Mouse (Mus musculus) ES-Bruce4 (cell line): Measurements from ENCODE around the gene Mpi. TPM values are rescaled to one million over a fixed set of nuclear protein-coding genes. Genes with fewer than 3 reads are reported as not detected.

Experiments
- H3K27ac ChIP-seq: 2 replicates; pipeline ENCODE4 v1.5.1; 2012; ENCODE audit warnings: low read length, inconsistent platforms; ENCODE audit not compliant: insufficient read depth
- H3K27me3 ChIP-seq: 2 replicates; pipeline ENCODE4 v1.6.1; 2012; ENCODE audit warnings: mild to moderate bottlenecking, low read length, inconsistent platforms; ENCODE audit not compliant: control insufficient read depth, poor library complexity, insufficient read depth, severe bottlenecking
- H3K36me3 ChIP-seq: 2 replicates; pipeline ENCODE4 v1.6.1; 2012; ENCODE audit warnings: inconsistent platforms, mild to moderate bottlenecking, low read length, moderate library complexity; ENCODE audit not compliant: control insufficient read depth, poor library complexity, insufficient read depth, severe bottlenecking
- H3K4me1 ChIP-seq: one replicate; pipeline ENCODE4 v1.8.1; 2011; ENCODE audit warnings: low read length; ENCODE audit not compliant: control insufficient read depth, insufficient read depth
- H3K4me3 ChIP-seq: 2 replicates; pipeline ENCODE4 v1.5.1; 2011; ENCODE audit warnings: low read depth, mild to moderate bottlenecking, low read length
- H3K9ac ChIP-seq: 2 replicates; pipeline ENCODE4 v1.6.1; 2012; ENCODE audit warnings: low read depth, mild to moderate bottlenecking, inconsistent platforms; ENCODE audit not compliant: poor library complexity, severe bottlenecking
- H3K9me3 ChIP-seq: replicated peaks from 2 replicates; pipeline ENCODE4 v1.6.1; 2012; ENCODE audit warnings: mild to moderate bottlenecking, low read length, inconsistent platforms; ENCODE audit not compliant: control insufficient read depth, poor library complexity, insufficient read depth, severe bottlenecking
- CTCF ChIP-seq: IDR thresholded peaks from one replicate; pipeline ENCODE4 v1.8.1; 2011; ENCODE audit warnings: low read depth, low read length
- EP300 ChIP-seq: IDR thresholded peaks from 2 replicates; pipeline ENCODE4 v1.6.1; 2011; ENCODE audit warnings: low read depth, low read length; ENCODE audit not compliant: insufficient read depth
- POLR2A ChIP-seq: IDR thresholded peaks from one replicate; pipeline ENCODE4 v1.8.1; 2011; ENCODE audit warnings: low read length; ENCODE audit not compliant: insufficient read depth
- polyA plus RNA-seq: library from polyadenylated mRNA; stranded (reverse); fragments of >200 nt; gene quantifications from 2 replicates; pipeline ENCODE4 v1.2.4, GENCODE M21; 2011; ENCODE audit warnings: low read depth; ENCODE audit not compliant: missing spikeins, insufficient read depth, insufficient read length

Gene Mpi
- polyA plus RNA-seq, 1 experiment, result 39.1 TPM

GRCm38 (mm10) chr9:57503622-57504380 lies 48.8 kb downstream of the Mpi start, which contains the start of gene Rpp25:
TSS of gene Rpp25 (plus strand) at chr9:57504026.
- Histone ChIP-seq H3K36me3 (no peaks in the 10 kb centered on the region), H3K27me3 (no peaks in the 10 kb centered on the region), H3K9me3 (no peaks in the 10 kb centered on the region), H3K4me1 (peaks cover 7% of the 10 kb centered on the region), H3K4me3 (peak within 1 kb of the TSS; percentile 72), H3K9ac (peak within 1 kb of the TSS; percentile 62), H3K27ac (peak within 1 kb of the TSS; percentile 20; the same call in 1 of the 2 replicates)
- no peak for TF ChIP-seq CTCF
- no peak for TF ChIP-seq EP300
- peak; percentile 65 for TF ChIP-seq POLR2A

- no peaks in the 10 kb centered on the region for H3K27me3 ChIP-seq
- H3K9ac ChIP-seq, result peak overlapping the region; percentile 62
- TF ChIP-seq CTCF, result no peak
- TF ChIP-seq POLR2A, result no peak
- no peak for TF ChIP-seq EP300
- H3K27ac ChIP-seq, result peak overlapping the region; percentile 20; the same call in 1 of the 2 replicates
- peaks cover 7% of the 10 kb centered on the region for H3K4me1 ChIP-seq
- H3K4me3 ChIP-seq, result peak overlapping the region; percentile 72
- no peaks in the 10 kb centered on the region for H3K9me3 ChIP-seq
- H3K36me3 ChIP-seq, result no peaks in the 10 kb centered on the region
Measured at GRCm38 (mm10) chr9:57502911-57503621, 49.5 kb downstream of the Mpi start.

GRCm38 (mm10) chr9:57501861-57502260 lies 50.7 kb downstream of the Mpi start:
- H3K27me3 ChIP-seq, result no peaks in the 10 kb centered on the region
- no peak for TF ChIP-seq EP300
- no peak for TF ChIP-seq CTCF
- no peak for TF ChIP-seq POLR2A
- H3K9ac ChIP-seq, result peak overlapping the region; percentile 62
- no peaks in the 10 kb centered on the region for H3K36me3 ChIP-seq
- H3K27ac ChIP-seq, result no peak overlapping the region
- peaks cover 7% of the 10 kb centered on the region for H3K4me1 ChIP-seq
- peak overlapping the region; percentile 39 for H3K4me3 ChIP-seq
- H3K9me3 ChIP-seq, result no peaks in the 10 kb centered on the region

- Histone ChIP-seq H3K4me1 (peaks cover 7% of the 10 kb centered on the region), H3K27me3 (no peaks in the 10 kb centered on the region), H3K4me3 (peak overlapping the region; percentile 39; the same call in 1 of the 2 replicates), H3K36me3 (no peaks in the 10 kb centered on the region), H3K9me3 (no peaks in the 10 kb centered on the region), H3K9ac (peak overlapping the region; percentile 62), H3K27ac (no peak overlapping the region)
- TF ChIP-seq CTCF, result no peak
- no peak for TF ChIP-seq POLR2A
- no peak for TF ChIP-seq EP300
Measured at GRCm38 (mm10) chr9:57501452-57501851, 51.1 kb downstream of the Mpi start.

- no peaks in the 10 kb centered on the region for H3K9me3 ChIP-seq
- H3K36me3 ChIP-seq, result no peaks in the 10 kb centered on the region
- H3K4me1 ChIP-seq, result peaks cover 2% of the 10 kb centered on the region
- H3K4me3 ChIP-seq, result no peak overlapping the region
- H3K27me3 ChIP-seq, result no peaks in the 10 kb centered on the region
- H3K27ac ChIP-seq, result no peak overlapping the region
- no peak for TF ChIP-seq POLR2A
- TF ChIP-seq EP300, result peak; percentile 53; the same call in 1 of the 2 replicates
- no peak for TF ChIP-seq CTCF
- H3K9ac ChIP-seq, result no peak overlapping the region
Measured at GRCm38 (mm10) chr9:57498536-57498935, 54.0 kb downstream of the Mpi start.
